Mouse (Mus musculus) embryonic facial prominence, embryonic 11.5 days (tissue): Measurements from ENCODE around the gene Clba1. TPM values are rescaled to one million over a fixed set of nuclear protein-coding genes. Genes with fewer than 3 reads are reported as not detected.

Experiments
- ATAC-seq: fragments of 200-750 bp; cut with Nextera tagmentation; replicated peaks from 2 replicates; pipeline ENCODE4 v1.8.0; 2017; ENCODE audit warnings: low read depth; ENCODE audit not compliant: insufficient number of reproducible peaks, low FRiP score, low TSS enrichment
- DNase-seq: peaks from one replicate; pipeline ENCODE4 v3.0.0-alpha.2; 2015; ENCODE audit warnings: low spot score
- H3K27ac ChIP-seq: fragments of 300-500 bp; sonication (generic); replicated peaks from 2 replicates; pipeline ENCODE4 v1.5.1; 2014; ENCODE audit warnings: mild to moderate bottlenecking, low read depth, low read length, control low read depth
- H3K27me3 ChIP-seq: fragments of 300-500 bp; sonication (generic); 2 replicates; pipeline ENCODE4 v1.6.1; 2014; ENCODE audit warnings: mild to moderate bottlenecking, low read length, moderate library complexity, mixed read lengths; ENCODE audit not compliant: control insufficient read depth, insufficient read depth
- H3K36me3 ChIP-seq: fragments of 300-500 bp; sonication (generic); replicated peaks from 2 replicates; pipeline ENCODE4 v1.6.1; 2014; ENCODE audit warnings: low read depth, mild to moderate bottlenecking, low read length, moderate library complexity, mixed read lengths; ENCODE audit not compliant: control insufficient read depth, insufficient read depth
- H3K4me1 ChIP-seq: fragments of 300-500 bp; sonication (generic); 2 replicates; pipeline ENCODE4 v1.6.1; 2014; ENCODE audit warnings: low read length, mixed read lengths; ENCODE audit not compliant: control insufficient read depth, insufficient read depth
- H3K4me2 ChIP-seq: fragments of 300-500 bp; sonication (generic); 2 replicates; pipeline ENCODE4 v1.6.1; 2014; ENCODE audit warnings: low read depth, mild to moderate bottlenecking, control low read depth, low read length, moderate library complexity
- H3K4me3 ChIP-seq: fragments of 300-500 bp; sonication (generic); 2 replicates; pipeline ENCODE4 v1.5.1; 2014; ENCODE audit warnings: low read depth, low read length, control low read depth
- H3K9ac ChIP-seq: fragments of 300-500 bp; sonication (generic); replicated peaks from 2 replicates; pipeline ENCODE4 v1.6.1; 2014; ENCODE audit warnings: mild to moderate bottlenecking, control low read depth, low read length
- H3K9me3 ChIP-seq: fragments of 300-500 bp; sonication (generic); replicated peaks from 2 replicates; pipeline ENCODE4 v1.6.1; 2016; ENCODE audit warnings: mild to moderate bottlenecking, low read length, inconsistent platforms, mixed read lengths; ENCODE audit not compliant: control insufficient read depth
- WGBS: fragments of 180-500 bp; shearing (Covaris S2); extraction: QIAGEN DNeasy Blood & Tissue Kit; methylation state at CpG from one replicate; pipeline ENCODE4 v1.1.7; 2014; 5-methylcytosine and 5-hydroxymethylcytosine counted together
- polyA plus RNA-seq: library from polyadenylated mRNA; unstranded; fragments of >200 nt; fragmentation: Nextera tagmentation; extraction: Ambion mirVana; gene quantifications from 2 replicates; pipeline ENCODE4 v1.2.1, GENCODE M21; 2014

The Clba1 gene
- polyA plus RNA-seq, 1 experiment from 2014 or later, result 9.5 TPM

- Histone ChIP-seq H3K9ac (no peak overlapping the region), H3K4me2 (no peak overlapping the region), H3K27ac (no peak overlapping the region), H3K4me3 (no peak overlapping the region), H3K27me3 (peaks cover 11% of the 10 kb centered on the region), H3K4me1 (peaks cover 2% of the 10 kb centered on the region), H3K36me3 (no peaks in the 10 kb centered on the region), H3K9me3 (no peaks in the 10 kb centered on the region)
- ATAC-seq (no peak), DNase-seq (no peak)
- 44% methylated on average over 17 of the region's 17 CpGs for WGBS
These were observed 11.9 kb upstream of the Clba1 start for GRCm38 (mm10) chr12:112796551-112797510.

- no peak for DNase-seq
- H3K9me3 ChIP-seq, result no peaks in the 10 kb centered on the region
- no peak overlapping the region for H3K27ac ChIP-seq
- H3K4me3 ChIP-seq, result no peak overlapping the region
- ATAC-seq, result no peak
- peaks cover 3% of the 10 kb centered on the region for H3K4me1 ChIP-seq
- peaks cover 12% of the 10 kb centered on the region for H3K27me3 ChIP-seq
- H3K4me2 ChIP-seq, result no peak overlapping the region; the same call in 1 of the 2 replicates
- H3K9ac ChIP-seq, result no peak overlapping the region
- H3K36me3 ChIP-seq, result no peaks in the 10 kb centered on the region
- 66% methylated on average over 15 of the region's 15 CpGs for WGBS
These were observed 10.9 kb upstream of the Clba1 start for GRCm38 (mm10) chr12:112797672-112798331.

- no peak overlapping the region for H3K9ac ChIP-seq
- H3K27ac ChIP-seq, result no peak overlapping the region
- ATAC-seq (no peak), DNase-seq (no peak)
- H3K27me3 ChIP-seq, result peaks cover 12% of the 10 kb centered on the region
- H3K36me3 ChIP-seq, result no peaks in the 10 kb centered on the region
- 48% methylated on average over 5 of the region's 5 CpGs for WGBS
- no peak overlapping the region for H3K4me2 ChIP-seq
- H3K9me3 ChIP-seq, result no peaks in the 10 kb centered on the region
- H3K4me1 ChIP-seq, result peaks cover 3% of the 10 kb centered on the region
- no peak overlapping the region for H3K4me3 ChIP-seq
These were observed 10.4 kb upstream of the Clba1 start for GRCm38 (mm10) chr12:112798332-112798681.

GRCm38 (mm10) chr12:112798716-112799115, 10.0 kb upstream of the Clba1 start:
- no peak for ATAC-seq
- H3K4me1 ChIP-seq, result peaks cover 3% of the 10 kb centered on the region
- H3K4me3 ChIP-seq, result no peak overlapping the region
- no peak overlapping the region for H3K27ac ChIP-seq
- H3K27me3 ChIP-seq, result peaks cover 12% of the 10 kb centered on the region
- no peak for DNase-seq
- no peak overlapping the region for H3K9ac ChIP-seq
- H3K9me3 ChIP-seq, result no peaks in the 10 kb centered on the region
- WGBS, result 72% methylated on average over 5 of the region's 5 CpGs
- H3K36me3 ChIP-seq, result no peaks in the 10 kb centered on the region
- H3K4me2 ChIP-seq, result no peak overlapping the region

- H3K9me3 ChIP-seq, result no peaks in the 10 kb centered on the region
- H3K4me1 ChIP-seq, result peaks cover 3% of the 10 kb centered on the region; the same call in 1 of the 2 replicates
- H3K27me3 ChIP-seq, result peaks cover 12% of the 10 kb centered on the region
- no peak overlapping the region for H3K4me3 ChIP-seq
- WGBS, result 84% methylated on average over 10 of the region's 10 CpGs
- H3K4me2 ChIP-seq, result no peak overlapping the region
- H3K36me3 ChIP-seq, result no peaks in the 10 kb centered on the region
- H3K9ac ChIP-seq, result no peak overlapping the region
- no peak overlapping the region for H3K27ac ChIP-seq
- DNase-seq, result no peak
- ATAC-seq, result no peak
These were observed 9.3 kb upstream of the Clba1 start for GRCm38 (mm10) chr12:112799237-112799970.

- Histone ChIP-seq H3K27me3 (peaks cover 12% of the 10 kb centered on the region), H3K9me3 (no peaks in the 10 kb centered on the region), H3K36me3 (no peaks in the 10 kb centered on the region), H3K9ac (no peak overlapping the region), H3K27ac (no peak overlapping the region), H3K4me3 (no peak overlapping the region), H3K4me1 (peaks cover 3% of the 10 kb centered on the region; the same call in 1 of the 2 replicates), H3K4me2 (no peak overlapping the region)
- ATAC-seq (no peak), DNase-seq (peak; percentile 79)
- 10% methylated on average over 4 of the region's 4 CpGs for WGBS
These were observed 8.3 kb upstream of the Clba1 start for GRCm38 (mm10) chr12:112800476-112800875.

GRCm38 (mm10) chr12:112801864-112802846, 6.6 kb upstream of the Clba1 start, which contains the start of gene Ahnak2:
Gene Ahnak2 (minus strand): TSS chr12:112802657.
- DNase-seq, result peak; percentile 79
- Histone ChIP-seq H3K27ac (no peak within 1 kb of the TSS), H3K36me3 (no peaks in the 10 kb centered on the region), H3K4me3 (peak within 1 kb of the TSS; percentile 42), H3K9ac (peak within 1 kb of the TSS; percentile 57), H3K27me3 (peaks cover 12% of the 10 kb centered on the region), H3K4me1 (peaks cover 3% of the 10 kb centered on the region; the same call in 1 of the 2 replicates), H3K9me3 (no peaks in the 10 kb centered on the region), H3K4me2 (peak within 1 kb of the TSS; percentile 100)
- 6% methylated on average over 51 of the region's 69 CpGs for WGBS
- ATAC-seq, result peak; percentile 66
